Mouse (Mus musculus) central nervous system, embryonic 18 days (tissue): ENCODE results near the gene Mageb5. TPM values are rescaled to one million over a fixed set of nuclear protein-coding genes. Genes with fewer than 3 reads are reported as not detected.

Experiments
- polyA plus RNA-seq: library from polyadenylated mRNA; depleted of rRNA; stranded (reverse); fragments of >200 nt; gene quantifications from 2 replicates; pipeline ENCODE4 v1.2.3, GENCODE M21; 2012; rRNA removed

Mageb5 gene
- polyA plus RNA-seq: not detected in 2 replicates

DNA sequence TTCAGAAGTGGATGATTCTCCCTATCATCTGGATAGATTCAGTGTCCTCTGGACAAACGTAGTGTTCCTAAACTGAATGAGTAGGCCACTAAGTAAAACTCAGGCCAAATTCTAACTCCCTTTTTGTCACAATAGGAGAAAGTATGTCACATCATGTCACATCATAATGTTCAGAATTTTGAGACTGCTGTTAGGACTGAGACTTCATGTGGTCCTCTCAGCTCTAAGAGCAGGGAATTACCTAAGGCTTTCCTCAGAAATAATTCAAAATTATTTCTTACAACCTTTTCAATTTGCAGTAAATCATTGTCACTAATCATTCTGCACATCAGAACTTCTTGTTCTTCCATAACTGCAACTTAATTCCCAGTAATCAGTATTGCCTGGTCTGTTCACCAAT, at the start of gene Mageb5:
TSS of gene Mageb5 (minus strand) at position 101 of the 400 bp plus-strand sequence.

Other genes starting within 250 kb of the Mageb5 start
- not detected in 2 replicates for gene 1700084M14Rik, start 207.1 kb downstream of the Mageb5 start, polyA plus RNA-seq
- gene Gm14781, start 150.8 kb downstream of the Mageb5 start, polyA plus RNA-seq: not detected in 2 replicates
- not detected in 2 replicates for gene Mageb1, start 233.3 kb upstream of the Mageb5 start, polyA plus RNA-seq